Mouse (Mus musculus) lung, embryonic 15.5 days (tissue): ENCODE measurements around the gene Zbtb46. TPM values are rescaled to one million over a fixed set of nuclear protein-coding genes. Genes with fewer than 3 reads are reported as not detected.

Experiments used
- ATAC-seq: fragments of 200-750 bp; cut with Nextera tagmentation; 2 replicates; pipeline ENCODE4 v1.8.0; 2017; ENCODE audit warnings: moderate number of reproducible peaks, borderline replicate concordance; ENCODE audit not compliant: low FRiP score, low TSS enrichment; ENCODE audit errors: extremely low read depth
- H3K27ac ChIP-seq: fragments of 300-500 bp; sonication (generic); 2 replicates; pipeline ENCODE4 v1.5.1; 2015; ENCODE audit warnings: moderate library complexity, mild to moderate bottlenecking, inconsistent platforms
- H3K27me3 ChIP-seq: fragments of 300-500 bp; sonication (generic); 2 replicates; pipeline ENCODE4 v1.6.1; 2015; ENCODE audit warnings: inconsistent platforms
- H3K36me3 ChIP-seq: fragments of 300-500 bp; sonication (generic); 2 replicates; pipeline ENCODE4 v1.6.1; 2015; ENCODE audit warnings: inconsistent platforms
- H3K4me1 ChIP-seq: fragments of 300-500 bp; sonication (generic); 2 replicates; pipeline ENCODE4 v1.6.1; 2015; ENCODE audit warnings: inconsistent platforms
- H3K4me2 ChIP-seq: fragments of 300-500 bp; sonication (generic); 2 replicates; pipeline ENCODE4 v1.6.1; 2015; ENCODE audit warnings: inconsistent platforms, mild to moderate bottlenecking, moderate library complexity
- H3K4me3 ChIP-seq: fragments of 300-500 bp; sonication (generic); 2 replicates; pipeline ENCODE4 v1.5.1; 2015; ENCODE audit warnings: mild to moderate bottlenecking, inconsistent platforms
- H3K9ac ChIP-seq: fragments of 300-500 bp; sonication (generic); 2 replicates; pipeline ENCODE4 v1.6.1; 2015; ENCODE audit warnings: inconsistent platforms
- H3K9me3 ChIP-seq: fragments of 300-500 bp; sonication (generic); 2 replicates; pipeline ENCODE4 v1.6.1; 2016; ENCODE audit warnings: inconsistent platforms
- WGBS: fragments of 180-500 bp; shearing (Covaris S2); methylation state at CpG from one replicate; pipeline ENCODE4 v1.1.7; 2015; 5-methylcytosine and 5-hydroxymethylcytosine counted together
- polyA plus RNA-seq: library from polyadenylated mRNA; unstranded; fragments of >200 nt; fragmentation: Nextera tagmentation; extraction: Ambion mirVana; gene quantifications from 2 replicates; pipeline ENCODE4 v1.2.1, GENCODE M21; 2015

Gene Zbtb46
- polyA plus RNA-seq, 1 experiment from 2014 or later, result 14.6 TPM

- H3K9ac ChIP-seq, result no peak overlapping the region
- H3K9me3 ChIP-seq, result no peaks in the 10 kb centered on the region
- peak overlapping the region; percentile 7; the same call in 1 of the 2 replicates for H3K4me2 ChIP-seq
- peak overlapping the region; percentile 84 for H3K27ac ChIP-seq
- peaks cover 17% of the 10 kb centered on the region for H3K4me1 ChIP-seq
- WGBS, result 18% methylated on average over 5 of the region's 5 CpGs
- H3K4me3 ChIP-seq, result no peak overlapping the region
- H3K36me3 ChIP-seq, result no peaks in the 10 kb centered on the region
- H3K27me3 ChIP-seq, result no peaks in the 10 kb centered on the region
- peak; percentile 92 for ATAC-seq
These were observed 28.4 kb upstream of the Zbtb46 start for GRCm38 (mm10) chr2:181487338-181488277.

DNA sequence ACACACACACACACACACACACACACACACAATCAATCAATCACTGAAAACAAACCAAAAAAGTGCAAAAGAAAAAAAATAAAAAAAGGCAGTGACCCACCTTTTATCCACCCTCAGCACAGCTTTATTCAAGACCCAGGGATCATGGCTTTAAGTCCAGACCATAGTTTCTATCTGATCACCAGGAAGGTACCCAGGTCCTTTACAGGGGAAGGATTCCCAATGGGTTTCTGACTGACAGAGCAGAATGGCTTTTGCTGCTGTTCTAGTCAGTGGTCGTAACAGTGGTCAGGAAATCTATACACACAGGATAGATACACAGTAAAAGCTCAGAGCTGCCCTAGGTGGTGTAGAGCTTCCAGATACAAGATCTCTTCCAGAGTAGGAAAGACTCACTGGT lies 26.5 kb upstream of the Zbtb46 start:
- Histone ChIP-seq H3K27ac (no peak overlapping the region), H3K4me1 (peaks cover 17% of the 10 kb centered on the region), H3K9me3 (no peaks in the 10 kb centered on the region), H3K36me3 (no peaks in the 10 kb centered on the region), H3K4me3 (no peak overlapping the region), H3K9ac (no peak overlapping the region), H3K27me3 (no peaks in the 10 kb centered on the region), H3K4me2 (no peak overlapping the region)
- ATAC-seq, result no peak
- WGBS, result 6% methylated on average over 1 of the region's 1 CpGs

GRCm38 (mm10) chr2:181484456-181485233 lies 25.4 kb upstream of the Zbtb46 start:
- H3K27me3 ChIP-seq, result no peaks in the 10 kb centered on the region
- H3K9me3 ChIP-seq, result no peaks in the 10 kb centered on the region
- H3K27ac ChIP-seq, result no peak overlapping the region
- ATAC-seq, result no peak
- peaks cover 17% of the 10 kb centered on the region for H3K4me1 ChIP-seq
- no peaks in the 10 kb centered on the region for H3K36me3 ChIP-seq
- no peak overlapping the region for H3K4me2 ChIP-seq
- WGBS, result 65% methylated on average over 6 of the region's 6 CpGs
- H3K9ac ChIP-seq, result no peak overlapping the region
- no peak overlapping the region for H3K4me3 ChIP-seq

- peaks cover 17% of the 10 kb centered on the region for H3K4me1 ChIP-seq
- no peak overlapping the region for H3K9ac ChIP-seq
- 24% methylated on average over 7 of the region's 7 CpGs for WGBS
- peak overlapping the region; percentile 18; the same call in 1 of the 2 replicates for H3K27ac ChIP-seq
- H3K36me3 ChIP-seq, result no peaks in the 10 kb centered on the region
- H3K4me2 ChIP-seq, result peak overlapping the region; percentile 4; the same call in 1 of the 2 replicates
- no peak overlapping the region for H3K4me3 ChIP-seq
- H3K9me3 ChIP-seq, result no peaks in the 10 kb centered on the region
- ATAC-seq, result no peak
- H3K27me3 ChIP-seq, result no peaks in the 10 kb centered on the region
These were observed 24.5 kb upstream of the Zbtb46 start for GRCm38 (mm10) chr2:181483562-181484318.

- 48% methylated on average over 2 of the region's 2 CpGs for WGBS
- Histone ChIP-seq H3K4me2 (no peak overlapping the region), H3K27ac (no peak overlapping the region), H3K4me1 (peaks cover 14% of the 10 kb centered on the region), H3K36me3 (no peaks in the 10 kb centered on the region), H3K4me3 (no peak overlapping the region), H3K27me3 (no peaks in the 10 kb centered on the region), H3K9me3 (no peaks in the 10 kb centered on the region), H3K9ac (no peak overlapping the region)
- ATAC-seq, result no peak
These were observed 23.9 kb upstream of the Zbtb46 start for GRCm38 (mm10) chr2:181483120-181483519.

- H3K36me3 ChIP-seq, result no peaks in the 10 kb centered on the region
- H3K9ac ChIP-seq, result no peak overlapping the region
- H3K9me3 ChIP-seq, result no peaks in the 10 kb centered on the region
- peaks cover 16% of the 10 kb centered on the region for H3K4me1 ChIP-seq
- 53% methylated on average over 1 of the region's 1 CpGs for WGBS
- peak overlapping the region; percentile 57; the same call in 1 of the 2 replicates for H3K27ac ChIP-seq
- H3K27me3 ChIP-seq, result no peaks in the 10 kb centered on the region
- no peak overlapping the region for H3K4me3 ChIP-seq
- H3K4me2 ChIP-seq, result no peak overlapping the region
- ATAC-seq, result peak; percentile 49; the same call in 1 of the 2 replicates
These were observed 13.1 kb upstream of the Zbtb46 start for GRCm38 (mm10) chr2:181472256-181472827.

GRCm38 (mm10) chr2:181471246-181471645 lies 12.0 kb upstream of the Zbtb46 start:
- Histone ChIP-seq H3K27me3 (no peaks in the 10 kb centered on the region), H3K9ac (no peak overlapping the region), H3K36me3 (no peaks in the 10 kb centered on the region), H3K4me2 (no peak overlapping the region), H3K4me1 (peaks cover 16% of the 10 kb centered on the region), H3K27ac (peak overlapping the region; percentile 57), H3K4me3 (no peak overlapping the region), H3K9me3 (no peaks in the 10 kb centered on the region)
- 39% methylated on average over 5 of the region's 5 CpGs for WGBS
- ATAC-seq, result 0 out of 2 replicates have a peak, but pooled peaks have one; percentile 23

DNA sequence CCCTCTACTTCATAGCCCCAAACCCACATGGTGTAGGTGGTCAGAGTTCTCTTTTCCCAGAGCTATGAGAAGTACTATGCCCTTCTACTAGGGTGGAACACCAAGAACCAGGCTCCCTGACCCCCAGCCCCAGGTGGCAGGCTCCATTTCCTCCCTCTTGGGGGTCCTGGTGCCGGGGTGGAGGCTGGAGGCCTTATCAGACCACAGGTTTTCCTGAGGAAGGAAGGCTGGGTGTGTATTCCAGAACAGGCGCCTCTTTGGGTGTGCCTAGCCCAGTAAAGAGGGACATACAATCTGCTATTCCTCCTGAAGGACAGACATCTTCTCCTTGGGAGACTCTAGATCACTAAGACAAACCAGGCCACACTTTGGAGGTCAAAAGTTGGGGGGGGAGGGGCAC lies 11.1 kb upstream of the Zbtb46 start:
- ATAC-seq, result no peak
- H3K36me3 ChIP-seq, result no peaks in the 10 kb centered on the region
- no peak overlapping the region for H3K9ac ChIP-seq
- H3K4me3 ChIP-seq, result no peak overlapping the region
- H3K4me1 ChIP-seq, result peaks cover 16% of the 10 kb centered on the region
- H3K27ac ChIP-seq, result peak overlapping the region; percentile 57; the same call in 1 of the 2 replicates
- no peak overlapping the region for H3K4me2 ChIP-seq
- WGBS, result 40% methylated on average over 2 of the region's 2 CpGs
- H3K9me3 ChIP-seq, result no peaks in the 10 kb centered on the region
- H3K27me3 ChIP-seq, result no peaks in the 10 kb centered on the region

GRCm38 (mm10) chr2:181465423-181465822 lies 6.2 kb upstream of the Zbtb46 start:
- Histone ChIP-seq H3K4me3 (no peak overlapping the region), H3K9me3 (no peaks in the 10 kb centered on the region), H3K4me2 (no peak overlapping the region), H3K9ac (no peak overlapping the region), H3K27ac (no peak overlapping the region), H3K27me3 (no peaks in the 10 kb centered on the region; the same call in 1 of the 2 replicates), H3K4me1 (peaks cover 4% of the 10 kb centered on the region), H3K36me3 (no peaks in the 10 kb centered on the region)
- no peak for ATAC-seq
- 51% methylated on average over 3 of the region's 3 CpGs for WGBS

- no peak for ATAC-seq
- Histone ChIP-seq H3K36me3 (no peaks in the 10 kb centered on the region), H3K4me3 (no peak overlapping the region), H3K27me3 (peaks cover 5% of the 10 kb centered on the region; the same call in 1 of the 2 replicates), H3K27ac (no peak overlapping the region), H3K4me1 (peaks cover 17% of the 10 kb centered on the region), H3K4me2 (no peak overlapping the region), H3K9ac (no peak overlapping the region), H3K9me3 (no peaks in the 10 kb centered on the region)
- 36% methylated on average over 7 of the region's 7 CpGs for WGBS
These were observed 3.9 kb upstream of the Zbtb46 start for GRCm38 (mm10) chr2:181463008-181463738.
